Mouse (Mus musculus): ENCODE data around the gene 4933424G06Rik.

4933424G06Rik gene

GRCm38 (mm10) chr1:36709055-36709853, 695 bp upstream of the 4933424G06Rik start:
- peak in 1 of 2 experiments; percentile 28 for DNase-seq (ENCODE audit: low spot score in 2 of 2)

DNA sequence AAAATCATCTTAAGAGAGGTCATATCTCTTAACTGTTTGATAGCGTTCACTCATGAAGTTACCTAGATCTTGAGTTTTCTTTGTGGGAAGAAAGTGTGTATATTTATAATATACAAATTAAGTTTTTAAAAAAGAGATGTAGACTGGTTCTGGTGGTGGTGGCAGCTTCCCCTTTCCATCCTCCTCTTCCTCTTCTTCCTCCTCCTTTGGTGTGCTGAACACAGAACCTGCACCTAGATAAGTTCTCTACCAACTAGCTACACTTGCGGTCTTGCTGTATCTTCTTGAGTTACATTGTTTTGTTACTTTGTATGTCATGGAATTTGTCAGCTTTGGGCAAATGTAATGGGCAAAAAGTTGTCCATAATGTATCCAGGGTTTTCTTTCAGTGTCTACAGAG, 1.2 kb downstream of the 4933424G06Rik start:
- DNase-seq (ENCODE audit: low spot score in 2 of 2), result no peak

- DNase-seq (ENCODE audit: low spot score in 2 of 2), result no peak
Observed at GRCm38 (mm10) chr1:36714311-36714710, 4.4 kb downstream of the 4933424G06Rik start, which contains the start of gene Actr1b. TSS of gene Actr1b (minus strand) at chr1:36714422.

DNA sequence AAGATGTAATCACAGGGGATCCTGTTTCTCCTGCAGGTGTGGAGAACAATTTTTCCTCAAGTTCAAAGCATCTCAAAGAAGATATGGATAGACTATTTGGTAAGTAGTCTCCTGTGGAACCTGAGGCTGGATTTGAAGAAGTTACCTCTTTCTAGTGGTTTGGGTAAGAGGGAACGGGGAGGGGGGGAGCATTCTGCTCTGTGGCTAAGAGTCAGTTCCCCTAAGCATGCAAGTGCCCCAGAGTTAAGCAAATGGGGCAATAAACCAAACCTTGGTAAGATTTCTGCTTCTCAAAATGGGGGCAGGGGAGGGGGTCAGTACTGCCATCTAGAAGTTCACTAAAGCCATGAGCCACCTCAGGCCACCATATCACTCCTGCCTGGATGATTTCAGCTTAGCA, 8.8 kb downstream of the 4933424G06Rik start:
- DNase-seq (ENCODE audit: low spot score in 2 of 2), result no peak

- DNase-seq (ENCODE audit: low spot score in 2 of 2), result no peak
Observed at GRCm38 (mm10) chr1:36723146-36724056, 13.5 kb downstream of the 4933424G06Rik start.

- DNase-seq (ENCODE audit: low spot score in 2 of 2), result no peak
Observed at GRCm38 (mm10) chr1:36724057-36724431, 14.1 kb downstream of the 4933424G06Rik start.

- peak; percentile 29 to 78 for DNase-seq (ENCODE audit: low spot score in 2 of 2)
Observed at GRCm38 (mm10) chr1:36737300-36737699, 27.4 kb downstream of the 4933424G06Rik start.

DNA sequence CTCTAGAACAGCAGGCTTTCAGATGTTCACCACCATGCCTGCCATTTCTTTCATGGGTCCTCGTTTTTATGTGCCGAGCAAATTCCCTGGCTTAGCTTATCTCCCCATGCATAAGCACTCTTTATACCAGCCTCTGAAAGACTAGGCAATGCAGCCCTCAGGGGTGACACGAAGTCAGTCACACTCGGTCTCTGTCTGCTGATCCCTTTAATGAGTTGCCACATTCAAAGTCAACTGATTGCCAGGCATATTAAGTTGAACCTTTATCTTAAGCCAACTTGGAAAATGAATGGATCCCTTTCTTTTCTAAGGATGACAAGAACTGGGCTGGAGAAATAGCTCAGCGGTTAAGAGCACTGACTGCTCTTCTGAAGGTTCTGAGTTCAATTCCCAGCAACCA, 29.3 kb downstream of the 4933424G06Rik start:
- no peak for DNase-seq (ENCODE audit: low spot score in 2 of 2)

DNA sequence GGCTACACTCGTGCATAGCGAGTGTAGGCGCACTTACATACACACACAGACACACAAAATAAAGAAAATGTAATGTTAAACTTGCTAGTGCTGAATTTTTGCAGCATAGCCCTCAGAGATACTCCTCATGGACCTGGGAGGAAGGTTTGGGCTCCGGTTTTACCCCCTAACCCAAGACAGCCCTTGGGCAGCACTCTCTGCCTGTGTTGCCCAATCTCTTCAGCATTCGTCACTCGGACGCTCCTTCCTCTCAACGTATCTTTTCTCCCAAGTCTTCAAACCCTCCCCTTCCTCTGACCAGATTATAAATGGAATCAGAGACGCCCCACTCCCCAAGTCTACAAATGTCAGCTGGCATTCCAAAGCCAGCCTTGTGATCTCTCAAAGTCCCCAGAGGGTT, 33.1 kb downstream of the 4933424G06Rik start:
- DNase-seq (ENCODE audit: low spot score in 2 of 2), result no peak

- DNase-seq (ENCODE audit: low spot score in 2 of 2), result peak; percentile 49 to 72
Observed at GRCm38 (mm10) chr1:36744268-36744944, 34.5 kb downstream of the 4933424G06Rik start.

- DNase-seq (ENCODE audit: low spot score in 2 of 2), result no peak
Observed at GRCm38 (mm10) chr1:36745661-36746060, 35.7 kb downstream of the 4933424G06Rik start.

GRCm38 (mm10) chr1:36746452-36746851, 36.5 kb downstream of the 4933424G06Rik start:
- DNase-seq (ENCODE audit: low spot score in 2 of 2), result no peak

- no peak for DNase-seq (ENCODE audit: low spot score in 2 of 2)
Observed at GRCm38 (mm10) chr1:36753932-36754675, 44.2 kb downstream of the 4933424G06Rik start.

GRCm38 (mm10) chr1:36758553-36758952, 48.6 kb downstream of the 4933424G06Rik start:
- DNase-seq (ENCODE audit: low spot score in 2 of 2), result no peak

GRCm38 (mm10) chr1:36759076-36759475, 49.1 kb downstream of the 4933424G06Rik start:
- DNase-seq (ENCODE audit: low spot score in 2 of 2), result no peak

GRCm38 (mm10) chr1:36760401-36760800, 50.5 kb downstream of the 4933424G06Rik start:
- DNase-seq (ENCODE audit: low spot score in 2 of 2), result no peak

GRCm38 (mm10) chr1:36761061-36761460, 51.1 kb downstream of the 4933424G06Rik start:
- DNase-seq (ENCODE audit: low spot score in 2 of 2), result no peak

DNA sequence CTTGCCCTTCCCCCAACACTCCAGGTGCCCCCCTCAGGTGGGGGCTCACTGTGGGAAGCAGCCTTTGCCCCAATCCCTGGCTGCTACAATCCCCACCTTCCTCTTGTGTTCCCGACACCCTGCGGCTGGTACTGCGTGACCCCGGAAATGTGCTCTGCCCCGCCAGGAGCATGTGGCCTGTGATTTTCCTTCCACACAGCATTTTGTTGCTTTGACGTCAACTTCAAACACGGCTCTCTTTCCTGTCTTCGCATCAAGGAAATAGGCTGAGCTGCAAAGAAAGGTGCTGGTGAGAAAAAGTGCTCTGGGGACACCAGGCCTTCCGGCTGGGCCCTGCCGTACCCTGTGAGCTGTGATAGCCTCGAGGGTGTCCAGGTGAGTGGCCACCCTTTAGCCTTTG, 51.6 kb downstream of the 4933424G06Rik start, which contains the start of gene Zap70:
TSS of gene Zap70 (plus strand) at position 231 of the 400 bp plus-strand sequence.
- no peak for DNase-seq (ENCODE audit: low spot score in 2 of 2)

GRCm38 (mm10) chr1:36766431-36767205, 56.7 kb downstream of the 4933424G06Rik start:
- no peak for DNase-seq (ENCODE audit: low spot score in 2 of 2)

- DNase-seq (ENCODE audit: low spot score in 2 of 2), result no peak
Observed at GRCm38 (mm10) chr1:36767321-36767720, 57.4 kb downstream of the 4933424G06Rik start.
